Mouse (Mus musculus): Measurements from ENCODE around the gene Slc4a3.

Slc4a3 gene

GRCm38 (mm10) chr1:75559212-75559925, 13.3 kb downstream of the Slc4a3 start:
- peak; percentile 96 for DNase-seq (ENCODE audit: extremely low spot score, low read depth, low spot score)

- no peak for DNase-seq (ENCODE audit: extremely low spot score, low read depth, low spot score)
Observed at GRCm38 (mm10) chr1:75560206-75560913, 14.3 kb downstream of the Slc4a3 start.

- DNase-seq (ENCODE audit: extremely low spot score, low read depth, low spot score): no peak
Observed at GRCm38 (mm10) chr1:75561221-75561897, 15.3 kb downstream of the Slc4a3 start.

GRCm38 (mm10) chr1:75561898-75562238, 15.8 kb downstream of the Slc4a3 start:
- no peak for DNase-seq (ENCODE audit: extremely low spot score, low read depth, low spot score)

- DNase-seq (ENCODE audit: extremely low spot score, low read depth, low spot score): no peak
Observed at GRCm38 (mm10) chr1:75564102-75564501, 18.0 kb downstream of the Slc4a3 start.

GRCm38 (mm10) chr1:75564916-75565315, 18.9 kb downstream of the Slc4a3 start:
- no peak for DNase-seq (ENCODE audit: extremely low spot score, low read depth, low spot score)

GRCm38 (mm10) chr1:75565616-75566015, 19.6 kb downstream of the Slc4a3 start:
- no peak for DNase-seq (ENCODE audit: extremely low spot score, low read depth, low spot score)

- DNase-seq (ENCODE audit: extremely low spot score, low read depth, low spot score): no peak
Observed at GRCm38 (mm10) chr1:75570403-75570802, 24.3 kb downstream of the Slc4a3 start.

- no peak for DNase-seq (ENCODE audit: extremely low spot score, low read depth, low spot score)
Observed at GRCm38 (mm10) chr1:75572776-75573175, 26.7 kb downstream of the Slc4a3 start.

GRCm38 (mm10) chr1:75573715-75574114, 27.6 kb downstream of the Slc4a3 start:
- DNase-seq (ENCODE audit: extremely low spot score, low read depth, low spot score): no peak

GRCm38 (mm10) chr1:75574476-75575310, 28.6 kb downstream of the Slc4a3 start:
- DNase-seq (ENCODE audit: extremely low spot score, low read depth, low spot score): no peak

GRCm38 (mm10) chr1:75581936-75582624, 36.0 kb downstream of the Slc4a3 start:
- peak; percentile 33 for DNase-seq (ENCODE audit: extremely low spot score, low read depth, low spot score)

GRCm38 (mm10) chr1:75582625-75582956, 36.5 kb downstream of the Slc4a3 start:
- no peak for DNase-seq (ENCODE audit: extremely low spot score, low read depth, low spot score)

- DNase-seq (ENCODE audit: extremely low spot score, low read depth, low spot score): no peak
Observed at GRCm38 (mm10) chr1:75583034-75583433, 37.0 kb downstream of the Slc4a3 start.

- DNase-seq (ENCODE audit: extremely low spot score, low read depth, low spot score): no peak
Observed at GRCm38 (mm10) chr1:75586791-75587190, 40.7 kb downstream of the Slc4a3 start.

GRCm38 (mm10) chr1:75587738-75588719, 42.0 kb downstream of the Slc4a3 start:
- DNase-seq (ENCODE audit: extremely low spot score, low read depth, low spot score): no peak

GRCm38 (mm10) chr1:75588874-75589273, 42.8 kb downstream of the Slc4a3 start:
- DNase-seq (ENCODE audit: extremely low spot score, low read depth, low spot score): no peak

GRCm38 (mm10) chr1:75589983-75590382, 43.9 kb downstream of the Slc4a3 start:
- DNase-seq (ENCODE audit: extremely low spot score, low read depth, low spot score): no peak

GRCm38 (mm10) chr1:75593956-75594355, 47.9 kb downstream of the Slc4a3 start:
- no peak for DNase-seq (ENCODE audit: extremely low spot score, low read depth, low spot score)
